Mouse (Mus musculus) bone marrow macrophage, adult 2 months (primary cell): ENCODE data around the gene Ssh2.

Experiments
- CTCF ChIP-seq: IDR thresholded peaks from 2 replicates; pipeline ENCODE4 v1.5.1; 2012; ENCODE audit warnings: low read depth, mild to moderate bottlenecking, low read length, moderate library complexity
- POLR2A ChIP-seq: IDR thresholded peaks from 2 replicates; pipeline ENCODE4 v1.6.1; 2012; ENCODE audit warnings: mild to moderate bottlenecking, low read depth, low read length, borderline replicate concordance

DNA sequence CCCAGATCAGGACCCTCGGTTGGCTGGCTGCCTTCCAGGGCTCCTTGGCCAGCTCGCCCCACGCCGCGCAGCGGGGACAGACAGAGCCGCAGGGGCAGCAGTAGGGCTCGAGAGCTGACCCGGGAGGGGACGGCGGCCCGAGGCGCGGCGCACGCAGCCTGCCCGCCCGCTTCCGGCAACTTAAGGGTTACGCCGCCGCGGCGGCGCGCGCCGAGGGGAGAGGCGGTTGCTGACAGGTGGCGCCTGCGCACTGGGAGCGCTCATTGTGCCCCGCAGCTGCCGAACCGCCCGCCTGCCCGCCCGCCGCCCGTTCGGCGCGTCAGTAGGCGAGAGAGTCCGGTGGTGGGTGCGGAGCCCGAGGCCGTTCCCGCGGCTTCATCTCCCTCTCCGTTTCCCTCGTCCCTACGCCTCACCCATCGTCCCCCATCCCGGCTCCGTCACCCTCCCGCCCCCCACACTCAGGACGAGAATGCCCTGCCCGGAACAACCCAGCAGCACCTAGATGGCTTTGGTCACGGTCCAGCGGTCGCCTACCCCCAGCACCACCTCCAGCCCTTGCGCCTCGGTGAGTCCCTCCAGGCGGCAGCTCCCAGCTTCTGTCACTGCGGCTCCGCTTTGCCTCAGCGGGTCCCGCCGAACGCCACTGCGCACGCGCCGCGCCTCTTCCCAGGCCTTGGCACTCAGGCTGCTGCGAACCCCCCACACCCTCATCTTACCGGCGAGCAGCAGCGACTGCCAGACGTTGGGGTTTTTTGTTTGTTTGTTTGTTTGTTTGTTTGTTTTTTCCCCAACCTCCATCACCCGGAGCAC is at the start of gene Ssh2:
- TF ChIP-seq CTCF: no peak
- TF ChIP-seq POLR2A: no peak
